Mouse (Mus musculus): ENCODE measurements at regions not wholly inside any gene's neighbourhood (a gene's known extent, or its start where the extent isn't known, plus 50 kb on each side); places are given as distances from the start of the nearest gene placed in this dataset.

GRCm38 (mm10) chr15:63255736-63256135 lies 589.2 kb downstream of the Gsdmc2 start:
- no peak for TF ChIP-seq HCFC1 (IDR thresholded peaks at IDR 0.05; ENCODE audit: borderline replicate concordance, insufficient read depth, low read length)
- TF ChIP-seq MAFK (IDR thresholded peaks at IDR 0.05; ENCODE audit: insufficient read depth, low read depth, low read length): no peak

Measured in ES-E14 (cell line).